Mouse (Mus musculus) right cerebral cortex, postnatal 36 days (tissue): Measurements from ENCODE around the gene Mllt10.

Source experiments
- DNase-seq, 2 experiments: peaks; one replicate each; pipeline ENCODE4 v3.0.0; 2022; ENCODE audit warnings: low spot score in 2 of 2, mixed read lengths in 1 of 2

Mllt10 gene

DNA sequence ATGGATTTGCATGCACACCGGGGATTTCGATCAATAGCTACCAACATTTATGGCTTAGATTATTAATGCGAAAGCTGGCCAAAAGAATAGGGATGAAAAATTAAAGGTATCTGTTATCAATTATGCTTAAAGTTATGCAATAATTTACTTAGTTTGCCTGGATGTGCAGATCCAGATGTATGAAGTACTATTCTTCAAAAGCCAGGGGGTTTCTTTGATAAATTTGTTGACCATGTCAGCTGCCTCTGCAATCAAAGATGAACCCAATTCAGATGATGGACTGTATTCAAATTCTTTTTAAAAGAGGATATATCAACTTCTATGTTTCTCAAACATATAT is 3.2 kb upstream of the Mllt10 start:
- no peak for DNase-seq

DNA sequence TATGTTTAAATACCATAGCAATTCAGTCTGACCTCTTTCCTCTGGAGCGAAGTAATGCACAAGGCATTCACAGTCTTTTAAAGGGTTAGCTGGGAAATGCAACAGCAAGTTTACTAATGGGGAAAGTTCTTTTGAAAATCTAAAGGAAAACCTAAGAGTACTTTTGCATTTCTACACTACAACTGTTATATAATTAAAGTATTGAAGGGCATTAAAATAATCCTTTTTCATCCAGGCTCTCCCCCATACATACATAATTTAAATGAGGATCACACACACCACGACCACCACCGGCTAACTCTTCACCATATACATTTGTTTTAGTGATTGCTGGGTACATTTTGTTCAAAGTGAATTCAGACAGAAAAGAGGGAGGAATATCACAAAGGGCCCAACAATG is 2.5 kb upstream of the Mllt10 start:
- no peak for DNase-seq

DNA sequence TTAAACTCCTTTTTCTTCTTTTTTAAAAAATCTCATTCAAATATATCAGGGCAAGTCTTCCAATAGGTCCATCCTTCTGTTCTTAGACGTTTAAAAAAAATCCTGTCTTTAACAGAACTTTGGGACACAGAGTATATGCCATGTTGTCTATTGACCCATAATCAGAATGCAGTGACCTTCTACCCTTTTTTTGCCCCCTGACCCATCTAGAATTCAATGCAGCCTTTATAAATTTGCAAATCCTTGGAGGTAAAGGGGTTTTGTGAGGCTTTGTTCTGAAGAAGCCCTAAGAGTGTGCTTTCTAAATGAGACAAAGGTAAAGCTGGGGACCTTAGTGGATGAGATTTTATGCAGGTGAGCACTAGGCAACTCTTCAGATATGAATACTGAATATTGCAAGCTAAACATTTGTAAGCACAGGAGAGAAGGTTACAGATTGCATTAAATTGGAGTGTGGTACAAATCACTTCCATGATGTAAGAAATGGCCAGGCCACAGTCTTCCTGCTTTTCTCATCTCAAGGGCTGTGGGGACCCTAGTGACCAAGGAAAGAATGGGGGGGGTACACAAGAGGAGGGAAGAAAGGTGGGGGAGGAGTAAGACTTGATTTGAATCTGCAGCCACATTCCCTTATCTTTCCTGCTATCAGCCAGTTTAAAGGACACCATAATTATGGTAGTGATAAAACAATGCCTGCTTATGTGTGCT is 1.6 kb upstream of the Mllt10 start:
- DNase-seq, result no peak

DNA sequence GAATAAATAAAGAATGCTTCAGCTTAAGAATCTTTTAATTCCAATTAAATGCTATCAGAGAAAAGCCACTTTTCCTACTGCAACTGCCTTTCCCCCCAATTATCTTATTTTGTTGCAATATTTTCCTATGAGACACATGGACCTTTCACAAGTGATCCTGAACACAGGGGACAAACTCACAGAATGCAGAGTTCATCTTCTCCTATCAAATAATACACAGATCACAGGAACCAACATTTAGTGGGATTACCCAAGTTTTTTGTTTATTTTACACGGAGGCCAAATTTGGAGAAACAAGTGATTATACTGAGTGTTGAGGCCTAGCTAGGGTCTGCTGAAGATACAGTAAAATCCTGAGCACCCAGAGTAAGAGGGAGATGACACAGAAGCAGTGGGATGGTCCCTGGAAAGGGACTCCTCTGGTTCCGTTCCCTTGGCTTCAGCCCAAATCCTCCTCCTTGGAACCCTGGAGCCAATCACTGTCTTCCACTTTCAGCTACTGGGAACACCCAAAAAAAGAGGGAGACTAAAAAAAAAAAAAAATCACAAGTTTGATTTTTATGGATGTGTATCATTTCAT is 996 bp upstream of the Mllt10 start:
- no peak for DNase-seq

DNA sequence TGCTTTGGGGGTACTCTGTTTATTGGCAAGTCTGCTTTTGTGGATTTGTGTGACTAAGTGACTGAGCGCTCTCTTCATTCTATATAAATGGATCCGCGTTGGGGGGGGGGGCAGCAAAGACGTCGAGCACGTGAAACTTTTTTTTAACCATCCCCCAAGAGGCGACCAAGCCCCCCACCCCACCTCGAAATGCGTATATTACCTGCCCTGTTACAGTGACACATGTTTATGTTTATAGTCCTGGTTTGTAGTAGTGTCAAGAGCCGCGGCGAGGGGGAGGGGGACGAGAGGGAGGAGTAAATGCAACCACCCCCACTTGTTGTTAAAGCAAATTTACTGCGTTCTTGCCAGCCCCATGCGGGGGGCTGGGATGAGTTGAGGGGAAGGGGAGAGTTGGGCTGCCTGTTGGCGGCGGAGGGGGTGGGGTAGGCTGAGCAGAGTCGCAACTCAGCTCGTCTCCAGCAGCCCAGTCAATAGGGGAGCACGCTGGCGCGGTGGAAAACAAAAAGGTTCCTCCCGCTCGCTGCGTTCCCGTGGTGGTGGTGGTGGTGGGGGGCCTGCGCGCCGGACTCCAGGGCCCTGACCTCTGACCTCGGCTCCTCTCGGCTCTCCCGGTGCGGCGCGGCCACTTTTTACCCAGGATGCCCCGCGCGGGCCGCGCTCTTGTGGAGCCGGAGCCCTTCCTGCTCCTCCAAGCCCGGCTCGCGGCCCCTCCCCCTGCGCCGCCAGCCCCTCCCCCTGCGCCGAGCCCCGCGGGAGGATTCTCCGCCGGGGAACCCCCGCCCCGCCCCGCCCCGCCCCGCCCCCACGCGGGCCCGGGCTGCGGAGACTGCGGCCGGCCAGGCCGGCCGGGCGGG is 1.1 kb downstream of the Mllt10 start:
- DNase-seq, result peak; percentile 85 to 86

DNA sequence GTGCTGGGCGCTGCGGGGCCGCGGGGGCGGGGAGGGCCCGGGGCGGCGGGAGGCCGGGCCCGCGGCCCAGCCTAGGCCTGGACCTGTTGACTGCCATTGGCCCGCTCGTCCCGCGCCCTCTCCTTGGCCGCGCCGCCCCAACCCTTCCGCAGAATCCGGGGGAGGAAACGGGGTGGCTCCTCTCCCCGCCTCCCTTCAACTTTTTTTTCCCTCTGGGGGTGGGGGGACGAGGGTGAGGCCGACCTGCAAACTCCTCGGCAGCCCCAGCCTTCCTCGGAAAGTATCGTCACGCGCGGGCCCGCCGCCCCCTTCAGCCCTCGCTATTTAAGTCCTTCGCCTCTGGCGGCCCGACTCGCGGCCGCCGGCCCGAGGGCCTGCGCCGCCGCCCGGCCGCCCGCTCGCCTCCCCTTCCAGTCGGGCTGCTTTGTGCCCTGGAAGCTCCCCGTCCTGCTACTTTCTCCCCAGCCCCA is 1.8 kb downstream of the Mllt10 start:
- DNase-seq, result peak; percentile 81 to 83

DNA sequence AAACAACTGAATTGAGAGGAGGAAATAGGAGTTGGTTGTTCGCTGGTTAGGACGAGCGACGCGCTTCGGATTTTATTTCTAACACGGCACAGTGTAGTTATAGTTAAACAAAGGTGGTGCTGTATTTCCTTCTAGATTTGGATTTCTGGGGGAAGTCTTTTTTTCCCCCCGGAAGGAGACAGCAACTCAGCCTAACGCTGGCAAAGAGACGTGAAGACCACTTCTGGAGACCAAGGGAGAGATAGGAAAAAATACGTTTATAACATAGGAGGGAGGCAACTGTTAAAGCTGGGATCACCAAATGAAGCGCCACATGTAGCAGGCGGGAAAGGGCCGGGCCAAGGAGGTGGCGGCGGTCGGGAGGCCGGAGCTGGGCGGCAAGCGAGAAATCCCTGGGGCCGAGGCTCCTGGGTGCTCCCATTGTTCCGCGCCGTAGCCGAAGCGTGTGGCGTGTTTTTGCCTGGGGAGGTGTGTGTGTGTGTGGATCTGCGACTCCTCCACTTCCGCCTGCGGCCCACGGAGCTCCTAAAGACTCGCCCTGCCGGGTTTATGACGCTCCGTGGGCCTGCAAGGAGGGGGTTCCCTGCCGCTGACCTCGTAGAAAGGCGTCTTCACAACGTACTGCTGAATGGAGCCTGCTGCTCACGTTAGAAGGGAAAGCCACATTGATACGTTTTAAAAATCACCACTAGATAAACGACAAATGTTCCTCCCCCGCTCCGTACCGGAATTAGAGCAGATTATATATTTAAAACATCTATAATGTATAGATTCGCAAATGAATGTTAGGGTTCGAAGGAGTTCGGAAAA is 2.5 kb downstream of the Mllt10 start:
- peak; percentile 39 to 57 for DNase-seq

DNA sequence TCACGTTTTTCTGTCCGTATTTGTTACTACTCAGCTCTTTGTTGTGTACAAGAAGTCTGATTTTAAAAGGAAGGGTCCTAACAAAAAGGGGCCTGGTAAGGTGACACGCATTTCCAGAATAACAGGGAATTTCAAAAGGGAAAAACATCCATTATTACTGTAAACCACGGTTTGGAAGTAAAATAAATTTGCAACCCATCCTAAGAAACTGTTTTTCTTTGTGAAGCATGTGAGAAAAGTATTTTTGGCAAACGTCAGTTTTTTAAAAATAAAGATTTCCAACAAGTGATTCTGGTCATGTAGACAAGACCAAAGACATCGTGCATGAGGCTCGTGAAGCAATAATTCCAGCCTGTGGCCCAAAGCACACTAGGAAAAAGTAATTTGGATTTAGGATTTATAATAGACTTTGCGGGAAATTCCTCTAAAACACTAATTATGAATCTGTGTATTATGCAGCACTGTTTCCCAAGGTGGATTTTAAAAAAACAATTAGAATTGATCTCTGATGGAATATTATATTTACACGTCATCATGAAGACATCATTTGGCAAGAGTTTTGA is 3.2 kb downstream of the Mllt10 start:
- no peak for DNase-seq

DNA sequence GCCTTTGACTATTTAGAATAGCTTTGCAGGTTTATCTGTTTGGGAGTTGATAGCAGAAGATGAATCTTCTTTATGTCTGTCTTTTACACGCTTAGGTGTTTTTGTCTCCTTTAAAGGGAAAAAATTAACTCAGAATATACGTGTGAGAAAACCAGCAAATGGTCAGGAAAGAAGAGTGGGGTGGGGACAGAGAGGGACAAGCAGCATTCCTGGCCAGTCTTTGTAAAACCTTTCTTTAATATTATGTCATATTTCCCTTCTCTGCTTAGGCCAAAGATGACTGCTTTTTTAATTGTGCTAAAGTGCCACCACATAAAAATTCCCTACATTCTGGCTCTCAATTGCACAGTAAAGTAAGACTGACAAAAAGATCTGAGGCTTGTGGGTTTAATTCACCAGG is 4.0 kb downstream of the Mllt10 start:
- DNase-seq, result no peak

DNA sequence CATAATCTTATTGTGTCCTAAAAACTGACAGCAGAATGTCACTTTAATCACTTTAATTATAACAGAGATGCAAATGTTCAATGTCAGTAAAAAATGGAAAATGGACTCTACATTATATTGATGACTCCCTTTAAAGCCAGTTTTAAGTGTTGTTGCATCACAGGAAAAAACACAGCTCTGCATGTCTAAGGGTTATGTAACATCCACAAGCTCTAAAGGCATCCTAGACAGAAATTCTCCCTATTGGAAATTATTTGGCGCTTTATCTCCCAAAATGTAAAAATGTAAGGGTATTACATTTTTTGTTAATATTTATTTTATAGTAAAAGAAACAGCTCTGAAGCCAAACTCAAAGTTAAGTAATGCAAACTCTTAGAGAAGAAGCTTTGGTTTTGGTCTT is 4.9 kb downstream of the Mllt10 start:
- no peak for DNase-seq

DNA sequence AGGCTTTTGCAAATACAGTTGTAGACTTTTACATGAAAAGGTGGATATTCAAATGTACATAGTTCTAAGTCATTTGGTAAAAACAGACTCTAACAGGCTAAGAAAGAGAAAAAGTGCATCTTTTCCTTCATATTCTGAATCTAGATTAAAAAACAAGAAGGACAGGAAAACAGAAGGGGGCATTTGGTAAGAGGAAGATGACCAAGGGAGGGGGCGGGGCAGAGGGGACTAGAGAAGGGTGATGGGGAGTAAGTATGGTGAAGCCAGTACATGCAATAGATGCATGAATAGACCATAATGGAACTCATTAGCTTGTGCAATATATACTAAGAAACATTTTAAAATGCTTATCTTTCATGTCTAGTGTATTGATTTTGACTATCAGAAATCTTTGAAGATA is 5.4 kb downstream of the Mllt10 start:
- DNase-seq, result no peak

DNA sequence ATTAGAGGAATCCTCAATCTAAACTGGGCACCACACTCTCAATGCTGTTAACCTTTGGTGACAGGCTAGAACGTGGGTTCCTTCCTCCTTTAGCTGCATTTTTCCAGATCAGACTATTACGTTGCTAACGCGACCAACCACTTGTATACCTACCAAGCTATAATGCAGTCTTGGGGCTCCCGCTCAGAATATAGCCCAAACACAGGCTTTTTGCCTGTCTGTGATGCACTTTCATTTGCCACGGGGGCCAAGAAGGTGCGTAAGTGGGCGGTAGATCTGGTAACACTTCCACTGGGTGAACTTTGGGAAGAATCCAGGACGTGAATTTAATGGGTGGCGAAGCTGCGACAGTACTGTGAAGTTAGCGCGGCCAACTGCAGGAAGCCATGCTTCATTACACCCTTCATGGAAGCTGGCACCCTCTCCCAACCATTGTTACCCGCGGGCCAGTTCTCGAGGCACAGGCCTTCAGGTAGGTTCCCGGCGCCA is 8.8 kb downstream of the Mllt10 start:
- peak; percentile 32 to 43 for DNase-seq

DNA sequence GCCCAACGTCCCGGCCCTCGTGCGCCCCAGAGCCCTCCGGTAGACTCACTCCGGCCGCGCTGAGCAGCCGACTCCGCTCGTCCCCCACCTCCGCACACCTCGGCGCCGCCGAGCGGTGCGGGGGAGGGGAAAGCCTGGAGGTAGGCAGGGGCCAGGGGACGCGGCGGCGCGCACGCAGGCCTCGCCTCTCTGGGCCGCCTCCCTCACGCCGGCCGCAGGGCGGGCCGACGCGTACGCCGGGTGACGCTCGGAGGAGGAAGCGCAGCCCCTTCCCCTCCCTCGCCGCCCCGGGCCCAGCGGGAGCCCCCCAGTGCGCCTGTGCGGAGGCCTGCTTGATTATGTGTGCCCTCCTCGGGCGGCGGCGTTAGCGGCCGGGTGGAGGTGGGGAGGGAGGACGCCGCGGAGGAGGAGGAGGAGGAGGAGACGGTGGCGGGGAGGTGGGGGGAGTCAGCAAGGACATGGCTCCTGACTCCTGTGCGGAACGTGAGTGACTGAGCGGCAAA is 9.4 kb downstream of the Mllt10 start:
- DNase-seq, result peak; percentile 88 to 89

DNA sequence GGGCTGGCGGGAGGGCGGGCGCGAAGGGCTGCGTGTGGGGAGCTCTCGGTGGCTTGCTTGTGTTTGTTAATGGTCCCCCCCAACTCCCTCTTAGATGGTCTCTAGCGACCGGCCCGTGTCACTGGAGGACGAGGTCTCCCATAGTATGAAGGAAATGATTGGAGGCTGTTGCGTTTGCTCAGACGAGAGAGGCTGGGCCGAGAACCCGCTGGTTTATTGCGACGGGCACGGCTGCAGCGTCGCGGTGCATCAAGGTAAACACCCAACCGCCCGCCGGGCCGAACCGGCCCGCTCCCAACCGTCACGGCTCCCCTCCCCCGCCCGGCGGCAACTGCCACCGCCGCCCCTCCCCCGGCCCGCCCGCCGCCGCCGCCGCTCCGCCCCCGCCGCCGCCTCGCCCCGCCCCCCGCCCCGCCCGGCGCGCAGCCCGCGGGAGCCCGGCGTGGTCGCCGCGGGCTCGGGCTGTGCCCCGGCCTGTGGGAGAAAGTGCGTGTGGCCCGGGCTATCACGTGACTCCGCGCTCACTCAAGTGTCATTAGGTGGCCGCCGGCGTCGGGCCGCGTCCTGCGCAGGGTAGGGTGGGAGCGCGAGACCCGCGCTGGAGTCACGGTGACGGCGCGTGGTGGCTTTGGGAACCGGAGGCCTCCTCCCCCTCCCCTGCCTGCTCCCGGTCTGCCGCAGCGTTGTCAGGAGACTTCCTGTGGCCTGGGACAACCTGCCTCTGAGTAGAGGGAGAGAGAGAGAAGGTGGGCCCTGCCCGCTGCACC is 10.1 kb downstream of the Mllt10 start:
- DNase-seq, result peak; percentile 52 to 58

DNA sequence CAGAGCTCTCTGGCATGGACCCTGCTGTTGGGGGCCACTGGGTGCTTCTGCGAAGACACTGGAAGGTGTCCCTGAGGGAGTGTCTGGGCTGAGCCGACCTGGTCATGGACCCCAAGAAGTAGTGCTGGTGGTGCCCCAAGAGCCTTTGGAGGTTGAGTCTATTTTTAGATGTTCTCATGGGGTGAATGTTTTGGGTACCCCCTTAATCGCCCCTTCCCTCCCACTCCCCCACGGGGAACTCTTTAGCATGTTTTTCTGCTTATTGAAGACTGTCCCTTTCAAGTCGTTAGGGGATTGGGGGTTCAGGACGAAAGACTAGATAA is 10.6 kb downstream of the Mllt10 start:
- DNase-seq, result no peak

DNA sequence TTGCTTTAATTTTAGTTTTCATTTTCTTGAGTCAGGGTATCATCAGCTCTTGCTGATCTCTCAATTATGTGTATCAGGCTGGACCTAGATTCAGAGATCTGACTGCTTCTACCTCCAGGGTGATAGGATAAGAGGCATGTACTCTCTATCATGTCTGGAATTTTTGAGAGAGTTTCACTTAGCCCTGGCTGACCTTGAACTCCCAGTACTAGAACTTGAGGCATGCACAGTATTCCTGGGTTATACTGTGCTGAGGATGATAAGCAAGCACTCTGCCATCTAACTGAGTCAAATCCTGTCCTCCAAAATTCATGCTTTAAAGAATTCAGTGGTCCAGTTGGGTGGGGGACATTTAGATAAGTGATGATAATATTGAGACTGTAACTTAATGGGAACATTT is 11.4 kb downstream of the Mllt10 start:
- no peak for DNase-seq

DNA sequence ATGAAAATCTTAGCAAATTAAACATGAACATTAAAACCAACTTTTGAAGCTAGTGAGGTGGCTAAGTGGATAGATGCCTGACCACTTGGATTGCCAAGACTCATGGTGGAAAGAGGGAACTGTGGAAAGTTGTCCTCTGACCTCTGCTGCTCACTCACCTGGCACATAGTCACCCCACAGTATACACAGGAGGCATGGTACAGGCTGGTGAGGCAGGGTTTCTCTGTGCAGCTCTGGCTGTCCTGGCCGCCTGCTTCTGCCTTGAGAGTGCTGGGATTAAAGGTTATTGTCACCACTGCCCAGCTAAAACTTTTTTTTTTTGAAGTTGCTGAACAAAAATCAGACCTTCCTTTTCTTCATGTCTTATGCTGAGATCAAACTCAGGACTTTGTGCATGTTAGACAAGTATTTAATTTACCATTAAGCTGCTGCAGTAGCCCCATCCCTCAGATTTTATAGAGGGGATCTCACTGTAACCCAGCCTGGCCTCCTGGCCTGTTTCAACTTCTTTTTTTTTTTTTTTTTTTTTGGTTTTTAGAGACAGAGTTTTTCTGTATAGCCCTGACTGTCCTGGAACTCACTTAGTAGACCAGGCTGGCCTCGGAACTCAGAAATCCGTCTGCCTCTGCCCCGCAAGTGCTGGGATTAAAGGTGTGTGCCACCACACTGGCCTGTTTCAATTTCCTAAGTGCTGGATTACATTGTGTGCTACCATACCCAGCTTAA is 13.2 kb downstream of the Mllt10 start:
- DNase-seq, result no peak

DNA sequence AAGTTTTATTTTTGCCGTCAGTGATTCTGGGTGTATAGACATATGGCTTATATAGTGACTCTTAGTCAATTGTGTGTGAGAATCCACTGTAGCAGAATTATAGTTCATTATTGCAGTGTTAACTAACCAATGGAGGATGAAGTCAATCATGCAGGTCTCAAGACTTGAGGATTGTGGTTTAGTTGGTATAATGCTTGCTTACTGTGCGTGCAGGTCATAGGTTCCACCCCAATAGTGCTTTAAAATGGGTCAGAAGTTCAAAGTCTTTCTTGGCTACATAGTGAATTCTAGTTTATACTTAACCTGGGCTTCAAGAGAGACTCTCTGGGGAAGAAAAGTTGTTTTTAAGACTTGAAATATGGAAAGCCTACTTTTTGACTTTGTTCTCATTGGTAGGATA is 16.9 kb downstream of the Mllt10 start:
- no peak for DNase-seq

DNA sequence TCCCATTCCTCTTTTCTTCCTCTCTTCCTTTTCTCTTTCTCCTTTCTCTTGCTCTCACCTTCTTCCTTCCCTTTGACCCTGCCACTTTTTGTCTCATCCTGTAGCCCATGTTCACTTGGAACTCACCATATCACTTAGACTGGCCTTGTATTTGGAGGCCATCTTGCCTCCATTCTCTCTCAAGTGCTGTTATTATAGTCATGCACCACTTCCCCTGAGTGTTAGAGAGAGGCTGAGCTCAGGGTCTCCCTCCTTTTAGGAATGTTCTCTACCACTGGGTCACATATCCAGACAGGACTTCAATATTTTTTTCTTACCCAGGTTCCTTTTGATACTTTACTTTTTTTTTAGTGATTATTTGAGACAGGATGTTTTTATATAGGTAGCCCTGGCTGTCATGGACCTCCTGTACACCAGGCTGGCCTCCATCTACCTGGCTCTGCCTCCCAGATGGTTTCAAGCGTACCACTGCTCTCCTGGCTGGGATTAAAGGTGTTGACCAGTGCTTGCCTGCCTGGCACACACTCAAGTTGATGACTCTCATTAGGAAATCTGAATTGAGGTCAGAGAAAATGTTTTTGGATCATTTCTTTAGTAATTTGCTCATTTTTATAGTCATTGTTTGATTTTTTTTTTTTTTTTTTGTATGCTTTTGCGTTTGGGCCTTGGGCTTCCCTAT is 25.3 kb downstream of the Mllt10 start:
- DNase-seq, result no peak
